Mouse (Mus musculus) hindbrain, embryonic 15.5 days (tissue): ENCODE results near the gene Gapvd1. TPM values are rescaled to one million over a fixed set of nuclear protein-coding genes. Genes with fewer than 3 reads are reported as not detected.
"Not testable (repeated sequence)": the region's sequence is repeated elsewhere in the genome, so short reads cannot be mapped to it uniquely, and the experiment has no call there.

Experiments used
- ATAC-seq: fragments of 200-750 bp; cut with Nextera tagmentation; 2 replicates; pipeline ENCODE4 v1.8.0; 2017; ENCODE audit warnings: low read depth, moderate number of reproducible peaks, moderate TSS enrichment; ENCODE audit not compliant: low FRiP score
- H3K27ac ChIP-seq: fragments of 300-500 bp; sonication (generic); replicated peaks from 2 replicates; pipeline ENCODE4 v1.5.1; 2015; ENCODE audit warnings: mild to moderate bottlenecking, inconsistent platforms
- H3K27me3 ChIP-seq: fragments of 300-500 bp; sonication (generic); 2 replicates; pipeline ENCODE4 v1.6.1; 2015; ENCODE audit warnings: control low read depth, inconsistent platforms
- H3K36me3 ChIP-seq: fragments of 300-500 bp; sonication (generic); 2 replicates; pipeline ENCODE4 v1.6.1; 2015; ENCODE audit warnings: control low read depth, inconsistent platforms
- H3K4me1 ChIP-seq: fragments of 300-500 bp; sonication (generic); replicated peaks from 2 replicates; pipeline ENCODE4 v1.6.1; 2015; ENCODE audit warnings: control low read depth, inconsistent platforms
- H3K4me2 ChIP-seq: fragments of 300-500 bp; sonication (generic); 2 replicates; pipeline ENCODE4 v1.6.1; 2015; ENCODE audit warnings: moderate library complexity, mild to moderate bottlenecking, inconsistent platforms
- H3K4me3 ChIP-seq: fragments of 300-500 bp; sonication (generic); 2 replicates; pipeline ENCODE4 v1.5.1; 2015; ENCODE audit warnings: mild to moderate bottlenecking, inconsistent platforms
- H3K9ac ChIP-seq: fragments of 300-500 bp; sonication (generic); 2 replicates; pipeline ENCODE4 v1.6.1; 2015; ENCODE audit warnings: inconsistent platforms
- H3K9me3 ChIP-seq: fragments of 300-500 bp; sonication (generic); 2 replicates; pipeline ENCODE4 v1.6.1; 2016; ENCODE audit warnings: control low read depth, inconsistent platforms
- WGBS: fragments of 180-500 bp; shearing (Covaris S2); methylation state at CpG from one replicate; pipeline ENCODE4 v1.1.7; 2015; 5-methylcytosine and 5-hydroxymethylcytosine counted together
- polyA plus RNA-seq: library from polyadenylated mRNA; unstranded; fragments of >200 nt; fragmentation: Nextera tagmentation; extraction: Ambion mirVana; gene quantifications from 2 replicates; pipeline ENCODE4 v1.2.1, GENCODE M21; 2015

Gene Gapvd1
- polyA plus RNA-seq, 1 experiment from 2014 or later = 106 TPM

DNA sequence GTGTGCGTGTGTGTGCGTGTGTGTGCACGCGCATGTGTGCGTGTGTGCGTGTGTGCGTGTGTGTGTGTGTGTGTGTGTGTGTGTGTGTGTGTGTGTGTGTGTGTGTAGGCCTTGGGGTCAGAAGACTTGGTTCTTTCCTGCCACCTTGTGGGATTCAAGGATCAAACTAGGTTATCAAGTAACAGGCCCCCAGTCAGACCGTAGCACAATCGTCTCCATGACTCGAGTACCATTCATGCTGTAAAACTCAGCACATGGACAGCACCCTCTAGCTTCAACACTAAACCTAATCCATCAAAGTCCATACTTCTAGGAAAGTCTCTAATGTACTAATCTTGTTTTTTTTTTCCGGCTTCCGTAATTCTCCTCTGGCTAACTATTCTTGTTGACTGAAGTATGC is 9.8 kb upstream of the Gapvd1 start:
- no peak for ATAC-seq
- Histone ChIP-seq H3K27ac (no peak overlapping the region), H3K36me3 (no peaks in the 10 kb centered on the region), H3K4me1 (no peaks in the 10 kb centered on the region), H3K4me2 (no peak overlapping the region), H3K4me3 (no peak overlapping the region), H3K9ac (no peak overlapping the region), H3K27me3 (no peaks in the 10 kb centered on the region), H3K9me3 (no peaks in the 10 kb centered on the region)
- WGBS = 57% methylated on average over 9 of the region's 12 CpGs

GRCm38 (mm10) chr2:34762872-34763271 is 7.8 kb upstream of the Gapvd1 start:
- no peak for ATAC-seq
- Histone ChIP-seq H3K9ac (no peak overlapping the region), H3K27ac (no peak overlapping the region), H3K27me3 (no peaks in the 10 kb centered on the region), H3K4me3 (no peak overlapping the region), H3K4me2 (no peak overlapping the region), H3K36me3 (no peaks in the 10 kb centered on the region), H3K4me1 (no peaks in the 10 kb centered on the region), H3K9me3 (no peaks in the 10 kb centered on the region)
- whole genome bisulfite sequencing = 74% methylated on average over 2 of the region's 2 CpGs

DNA sequence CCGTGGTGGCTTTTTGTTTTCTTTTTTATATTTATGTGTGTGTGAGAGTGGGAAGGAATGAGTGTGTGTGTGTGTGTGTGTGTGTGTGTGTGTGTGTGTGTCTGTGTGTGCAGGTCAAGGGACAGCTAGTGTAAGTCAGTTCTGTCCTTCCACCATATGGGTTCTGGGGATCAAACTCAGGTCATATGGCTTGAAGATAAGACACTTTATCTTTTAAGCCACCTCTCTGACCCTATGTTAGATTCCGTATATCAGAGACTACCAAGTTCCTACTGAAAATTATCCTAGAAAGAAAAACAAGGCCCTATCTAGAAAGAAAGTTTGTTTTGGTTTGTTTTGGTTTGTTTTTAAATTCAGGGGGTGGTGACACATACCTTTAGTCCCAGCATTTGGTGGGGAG is 7.1 kb upstream of the Gapvd1 start:
- H3K27me3 ChIP-seq = no peaks in the 10 kb centered on the region
- no peak overlapping the region for H3K9ac ChIP-seq
- ATAC-seq = no peak
- H3K27ac ChIP-seq = no peak overlapping the region
- no peak overlapping the region for H3K4me2 ChIP-seq
- H3K36me3 ChIP-seq = no peaks in the 10 kb centered on the region
- no peaks in the 10 kb centered on the region for H3K4me1 ChIP-seq
- no peak overlapping the region for H3K4me3 ChIP-seq
- no peaks in the 10 kb centered on the region for H3K9me3 ChIP-seq
- 87% methylated on average over 2 of the region's 2 CpGs for WGBS

- not testable (repeated sequence) for H3K27ac ChIP-seq, H3K4me1 ChIP-seq, H3K9me3 ChIP-seq, H3K27me3 ChIP-seq, H3K4me3 ChIP-seq, H3K36me3 ChIP-seq, ATAC-seq, H3K4me2 ChIP-seq, H3K9ac ChIP-seq
- WGBS = 89% methylated on average over 5 of the region's 5 CpGs
These were observed 6.2 kb upstream of the Gapvd1 start for GRCm38 (mm10) chr2:34761272-34761671.

- WGBS = 72% methylated on average over 1 of the region's 1 CpGs
- no peaks in the 10 kb centered on the region for H3K27me3 ChIP-seq
These were observed 2.3 kb upstream of the Gapvd1 start for GRCm38 (mm10) chr2:34757341-34757740.

DNA sequence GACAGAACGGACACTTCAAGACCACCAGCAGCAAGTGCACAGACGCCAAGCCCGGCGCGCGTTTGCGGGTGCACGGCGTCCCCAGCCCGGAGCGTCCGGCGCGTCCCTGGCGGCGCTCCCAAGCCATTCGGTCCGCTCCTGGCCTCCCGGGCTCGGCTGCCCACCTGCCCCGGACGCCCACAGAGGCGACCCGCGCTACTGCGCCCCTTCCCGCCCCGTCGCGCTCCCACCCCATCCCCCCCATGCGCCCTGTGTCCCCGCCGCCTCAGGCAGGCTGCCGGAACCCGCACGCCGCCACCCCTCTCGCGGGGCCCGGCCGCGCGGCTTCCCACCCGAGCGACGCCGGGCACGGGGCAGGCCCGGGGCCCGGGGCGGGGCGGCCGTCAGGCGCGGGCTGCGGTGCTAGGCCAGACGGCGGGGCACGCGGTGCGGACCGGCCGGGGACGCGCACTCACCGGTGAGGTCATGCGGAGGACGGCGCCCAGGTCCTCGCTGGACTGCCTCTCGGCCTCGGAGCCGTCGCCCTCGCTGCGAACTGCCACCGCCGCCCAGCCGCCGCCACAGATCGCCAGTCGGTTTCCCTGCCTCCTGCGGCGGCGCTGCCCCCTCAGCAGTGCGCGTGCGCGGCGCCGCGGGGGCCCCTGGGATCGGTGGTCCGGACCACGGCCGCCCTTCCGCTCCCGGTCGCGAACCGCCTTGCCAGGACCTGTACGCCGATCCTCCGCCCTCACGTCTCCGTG is 1.1 kb downstream of the Gapvd1 start:
- peak overlapping the region; percentile 96 for H3K27ac ChIP-seq
- H3K9ac ChIP-seq = peak overlapping the region; percentile 98
- WGBS = under 1% methylated on average over 62 of the region's 106 CpGs
- no peaks in the 10 kb centered on the region for H3K36me3 ChIP-seq
- no peaks in the 10 kb centered on the region for H3K9me3 ChIP-seq
- peak; percentile 93 for ATAC-seq
- no peaks in the 10 kb centered on the region for H3K27me3 ChIP-seq
- H3K4me3 ChIP-seq = peak overlapping the region; percentile 97
- peak overlapping the region; percentile 70 for H3K4me2 ChIP-seq
- H3K4me1 ChIP-seq = peaks cover 31% of the 10 kb centered on the region

More at GRCm38 (mm10) chr2:34757341-34757740, 2.3 kb upstream of the Gapvd1 start:
- peaks cover 15% of the 10 kb centered on the region for H3K4me1 ChIP-seq
- ATAC-seq = no peak
- H3K4me2 ChIP-seq = no peak overlapping the region
- H3K9ac ChIP-seq = no peak overlapping the region
- no peaks in the 10 kb centered on the region for H3K36me3 ChIP-seq
- H3K9me3 ChIP-seq = no peaks in the 10 kb centered on the region
- H3K4me3 ChIP-seq = no peak overlapping the region
- H3K27ac ChIP-seq = no peak overlapping the region

GRCm38 (mm10) chr2:34750245-34750644 is 4.8 kb downstream of the Gapvd1 start:
- H3K27me3 ChIP-seq = no peaks in the 10 kb centered on the region
- no peak overlapping the region for H3K9ac ChIP-seq
- H3K4me3 ChIP-seq = no peak overlapping the region
- peaks cover 29% of the 10 kb centered on the region for H3K4me1 ChIP-seq
- 87% methylated on average over 2 of the region's 2 CpGs for WGBS
- no peak overlapping the region for H3K27ac ChIP-seq
- H3K36me3 ChIP-seq = no peaks in the 10 kb centered on the region
- H3K4me2 ChIP-seq = no peak overlapping the region
- ATAC-seq = no peak
- H3K9me3 ChIP-seq = no peaks in the 10 kb centered on the region

GRCm38 (mm10) chr2:34748479-34748878 is 6.6 kb downstream of the Gapvd1 start:
- 92% methylated on average over 4 of the region's 4 CpGs for WGBS
- no peak overlapping the region for H3K4me3 ChIP-seq
- no peak for ATAC-seq

GRCm38 (mm10) chr2:34745673-34746072 is 9.4 kb downstream of the Gapvd1 start:
- WGBS = 95% methylated on average over 2 of the region's 2 CpGs
- no peak overlapping the region for H3K4me3 ChIP-seq
- H3K36me3 ChIP-seq = no peaks in the 10 kb centered on the region
- H3K9me3 ChIP-seq = no peaks in the 10 kb centered on the region
- H3K4me1 ChIP-seq = peaks cover 3% of the 10 kb centered on the region; the same call in 1 of the 2 replicates
- H3K27me3 ChIP-seq = no peaks in the 10 kb centered on the region
- H3K4me2 ChIP-seq = no peak overlapping the region
- ATAC-seq = no peak
- no peak overlapping the region for H3K27ac ChIP-seq
- no peak overlapping the region for H3K9ac ChIP-seq

More at GRCm38 (mm10) chr2:34748479-34748878, 6.6 kb downstream of the Gapvd1 start:
- H3K9ac ChIP-seq = no peak overlapping the region
- peaks cover 24% of the 10 kb centered on the region for H3K4me1 ChIP-seq
- H3K36me3 ChIP-seq = no peaks in the 10 kb centered on the region
- no peaks in the 10 kb centered on the region for H3K27me3 ChIP-seq
- H3K9me3 ChIP-seq = no peaks in the 10 kb centered on the region
- H3K4me2 ChIP-seq = no peak overlapping the region
- H3K27ac ChIP-seq = no peak overlapping the region

DNA sequence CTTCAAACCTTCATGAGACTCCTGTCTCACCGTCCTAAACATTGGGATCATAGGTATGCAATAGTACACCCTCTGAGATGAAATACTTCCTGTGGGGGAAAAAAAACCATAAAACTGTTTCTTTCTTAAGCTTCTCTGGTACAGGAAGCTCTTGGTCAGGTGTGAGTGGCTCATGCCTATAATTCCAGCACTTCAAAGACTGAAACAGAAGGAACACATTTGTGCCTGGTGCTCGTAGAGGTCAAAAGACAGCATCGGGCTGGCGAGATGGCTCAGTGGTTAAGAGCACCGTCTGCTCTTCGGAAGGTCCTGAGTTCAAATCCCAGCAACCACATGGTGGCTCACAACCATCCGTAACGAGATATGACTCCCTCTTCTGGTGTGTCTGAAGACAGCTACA is 10.6 kb downstream of the Gapvd1 start:
- H3K27ac ChIP-seq = no peak overlapping the region
- 98% methylated on average over 8 of the region's 8 CpGs for WGBS
- H3K27me3 ChIP-seq = no peaks in the 10 kb centered on the region
- H3K4me1 ChIP-seq = 0 out of 2 replicates have a peak, but pooled peaks cover under 1% of the 10 kb centered on the region
- ATAC-seq = no peak
- no peak overlapping the region for H3K4me2 ChIP-seq
- no peak overlapping the region for H3K9ac ChIP-seq
- H3K9me3 ChIP-seq = no peaks in the 10 kb centered on the region
- no peaks in the 10 kb centered on the region for H3K36me3 ChIP-seq
- no peak overlapping the region for H3K4me3 ChIP-seq

DNA sequence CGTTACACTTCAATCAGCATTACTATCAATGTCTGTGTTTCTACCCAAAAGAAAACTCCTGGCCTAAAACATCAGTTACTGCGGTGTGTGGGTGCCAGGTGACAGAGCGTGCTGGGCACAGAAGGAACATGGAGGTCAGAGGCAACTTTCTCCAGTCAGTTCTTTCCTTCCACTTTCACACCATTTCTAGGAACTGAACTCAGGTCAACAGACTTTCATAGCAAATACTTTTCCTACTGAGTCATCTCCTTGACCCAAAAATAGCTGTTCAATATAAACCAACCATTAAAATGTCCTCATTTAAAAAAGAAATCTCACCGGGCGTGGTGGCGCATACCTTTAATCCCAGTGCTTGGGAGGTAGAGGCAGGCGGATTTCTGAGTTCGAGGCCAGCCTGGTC is 12.4 kb downstream of the Gapvd1 start:
- ATAC-seq = no peak
- H3K9ac ChIP-seq = no peak overlapping the region
- no peak overlapping the region for H3K4me3 ChIP-seq
- H3K27me3 ChIP-seq = no peaks in the 10 kb centered on the region
- no peak overlapping the region for H3K27ac ChIP-seq
- no peaks in the 10 kb centered on the region for H3K36me3 ChIP-seq
- H3K4me2 ChIP-seq = no peak overlapping the region
- no peaks in the 10 kb centered on the region for H3K9me3 ChIP-seq
- no peaks in the 10 kb centered on the region for H3K4me1 ChIP-seq
- 96% methylated on average over 8 of the region's 8 CpGs for WGBS

GRCm38 (mm10) chr2:34741390-34742159 is 13.5 kb downstream of the Gapvd1 start:
- Histone ChIP-seq H3K4me1 (no peaks in the 10 kb centered on the region), H3K36me3 (no peaks in the 10 kb centered on the region), H3K4me3 (no peak overlapping the region), H3K27me3 (no peaks in the 10 kb centered on the region), H3K27ac (no peak overlapping the region), H3K4me2 (no peak overlapping the region), H3K9ac (no peak overlapping the region), H3K9me3 (no peaks in the 10 kb centered on the region)
- WGBS = 92% methylated on average over 12 of the region's 12 CpGs
- no peak for ATAC-seq
